Mouse (Mus musculus) midbrain, embryonic 11.5 days (tissue): Measurements from ENCODE around the gene Clec2h. TPM values are rescaled to one million over a fixed set of nuclear protein-coding genes. Genes with fewer than 3 reads are reported as not detected.
"Not testable (repeated sequence)": the region's sequence is repeated elsewhere in the genome, so short reads cannot be mapped to it uniquely, and the experiment has no call there.

Experiments used
- ATAC-seq: fragments of 200-750 bp; cut with Nextera tagmentation; 2 replicates; pipeline ENCODE4 v1.8.0; 2017; ENCODE audit warnings: moderate TSS enrichment, moderate library complexity; ENCODE audit not compliant: low FRiP score
- DNase-seq: peaks from one replicate; pipeline ENCODE4 v3.0.0; 2015; ENCODE audit warnings: low spot score; ENCODE audit errors: missing footprints
- H3K27ac ChIP-seq: fragments of 300-500 bp; sonication (generic); 2 replicates; pipeline ENCODE4 v1.5.1; 2014; ENCODE audit warnings: low read depth, low read length
- H3K27me3 ChIP-seq: fragments of 300-500 bp; sonication (generic); 2 replicates; pipeline ENCODE4 v1.6.1; 2014; ENCODE audit warnings: mild to moderate bottlenecking, low read length, moderate library complexity, mixed read lengths; ENCODE audit not compliant: control insufficient read depth, insufficient read depth
- H3K36me3 ChIP-seq: fragments of 300-500 bp; sonication (generic); 2 replicates; pipeline ENCODE4 v1.6.1; 2014; ENCODE audit warnings: mild to moderate bottlenecking, low read length, moderate library complexity, mixed read lengths; ENCODE audit not compliant: control insufficient read depth, insufficient read depth
- H3K4me1 ChIP-seq: fragments of 300-500 bp; sonication (generic); 2 replicates; pipeline ENCODE4 v1.6.1; 2014; ENCODE audit warnings: low read length; ENCODE audit not compliant: control insufficient read depth, insufficient read depth
- H3K4me2 ChIP-seq: fragments of 300-500 bp; sonication (generic); 2 replicates; pipeline ENCODE4 v1.6.1; 2014; ENCODE audit warnings: mild to moderate bottlenecking, moderate library complexity
- H3K4me3 ChIP-seq: fragments of 300-500 bp; sonication (generic); 2 replicates; pipeline ENCODE4 v1.5.1; 2014; ENCODE audit warnings: low read depth, low read length
- H3K9ac ChIP-seq: fragments of 300-500 bp; sonication (generic); 2 replicates; pipeline ENCODE4 v1.6.1; 2014; ENCODE audit warnings: low read length
- H3K9me3 ChIP-seq: fragments of 300-500 bp; sonication (generic); 2 replicates; pipeline ENCODE4 v1.6.1; 2016; ENCODE audit warnings: low read length; ENCODE audit not compliant: control insufficient read depth
- WGBS: fragments of 180-500 bp; shearing (Covaris S2); extraction: QIAGEN DNeasy Blood & Tissue Kit; methylation state at CpG from one replicate; pipeline ENCODE4 v1.1.7; 2014; 5-methylcytosine and 5-hydroxymethylcytosine counted together
- polyA plus RNA-seq: library from polyadenylated mRNA; unstranded; fragments of >200 nt; fragmentation: Nextera tagmentation; extraction: Ambion mirVana; gene quantifications from 2 replicates; pipeline ENCODE4 v1.2.1, GENCODE M21; 2014

Gene Clec2h
- polyA plus RNA-seq = not detected in 2 replicates

DNA sequence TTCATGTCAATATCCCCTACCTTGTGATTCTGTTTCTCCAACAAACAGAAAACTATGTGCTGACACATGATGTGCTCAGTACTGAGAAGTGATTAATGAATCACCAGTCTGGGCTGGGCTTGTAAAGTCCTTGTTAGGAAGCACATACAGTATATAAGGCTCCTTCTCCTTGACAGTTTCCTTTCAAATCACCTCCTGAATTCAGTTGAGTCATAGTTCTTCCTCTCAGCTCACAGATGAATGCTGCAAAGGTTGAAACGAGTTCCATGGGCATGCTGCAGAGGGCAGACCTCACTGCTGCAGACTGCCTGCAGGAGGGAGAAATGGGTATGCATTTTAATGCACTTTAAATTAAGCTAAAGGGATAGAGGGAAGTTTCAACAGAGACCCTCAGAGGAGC is at the start of gene Clec2h:
Gene Clec2h, plus strand, starts transcription at position 180 of the 400 bp plus-strand sequence.
- no peak within 1 kb of the TSS for H3K4me3 ChIP-seq
- no peaks in the 10 kb centered on the region for H3K27me3 ChIP-seq
- 20% methylated on average over 1 of the region's 1 CpGs for WGBS
- ATAC-seq (no peak), DNase-seq (peak; percentile 37)
- H3K27ac ChIP-seq = no peak within 1 kb of the TSS
- H3K4me2 ChIP-seq = no peak within 1 kb of the TSS
- H3K9me3 ChIP-seq = no peaks in the 10 kb centered on the region
- H3K4me1 ChIP-seq = no peaks in the 10 kb centered on the region
- H3K36me3 ChIP-seq = no peaks in the 10 kb centered on the region
- H3K9ac ChIP-seq = no peak within 1 kb of the TSS

GRCm38 (mm10) chr6:128622733-128623132 is 39.5 kb upstream of the Clec2h start:
- ATAC-seq (no peak), DNase-seq (no peak)
- Histone ChIP-seq H3K4me3 (no peak overlapping the region), H3K27me3 (no peaks in the 10 kb centered on the region), H3K9ac (no peak overlapping the region), H3K27ac (no peak overlapping the region), H3K36me3 (no peaks in the 10 kb centered on the region), H3K4me1 (no peaks in the 10 kb centered on the region), H3K9me3 (no peaks in the 10 kb centered on the region), H3K4me2 (no peak overlapping the region)
- 69% methylated on average over 2 of the region's 2 CpGs for WGBS

GRCm38 (mm10) chr6:128623433-128623832 is 38.8 kb upstream of the Clec2h start, which contains the start of gene Klrb1a:
Gene Klrb1a, minus strand, starts transcription at chr6:128623533.
- ATAC-seq, H3K27ac ChIP-seq, DNase-seq, H3K27me3 ChIP-seq, H3K4me1 ChIP-seq, H3K36me3 ChIP-seq, H3K9me3 ChIP-seq, H3K4me2 ChIP-seq, H3K9ac ChIP-seq, H3K4me3 ChIP-seq: not testable (repeated sequence)
- WGBS = 94% methylated on average over 5 of the region's 5 CpGs

GRCm38 (mm10) chr6:128624425-128624824 is 37.8 kb upstream of the Clec2h start:
- Histone ChIP-seq H3K9ac (no peak overlapping the region), H3K27me3 (no peaks in the 10 kb centered on the region), H3K9me3 (no peaks in the 10 kb centered on the region), H3K4me3 (no peak overlapping the region), H3K36me3 (no peaks in the 10 kb centered on the region), H3K4me2 (no peak overlapping the region), H3K27ac (no peak overlapping the region), H3K4me1 (no peaks in the 10 kb centered on the region)
- ATAC-seq = no peak
- WGBS = 91% methylated on average over 4 of the region's 4 CpGs
- DNase-seq = no peak

DNA sequence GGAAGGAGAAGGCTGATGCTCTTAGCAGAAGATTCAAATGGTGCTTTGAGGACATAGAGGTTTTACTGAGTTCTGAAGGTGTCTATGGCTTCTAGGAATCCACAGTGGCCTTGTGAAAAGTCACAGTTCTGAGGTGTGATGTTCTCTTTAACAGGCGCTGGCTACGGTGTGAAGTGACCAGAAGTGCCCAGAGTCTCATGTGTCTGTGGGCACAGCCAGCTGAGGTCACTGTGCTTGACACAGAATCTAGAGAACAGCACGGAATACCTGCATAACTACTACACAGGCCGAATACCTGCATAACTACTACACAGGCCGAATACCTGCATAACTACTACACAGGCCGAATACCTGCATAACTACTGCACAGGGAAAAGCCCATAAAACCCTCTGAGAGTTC is 36.9 kb upstream of the Clec2h start:
- H3K27me3 ChIP-seq, H3K27ac ChIP-seq, H3K4me2 ChIP-seq, H3K9ac ChIP-seq, H3K9me3 ChIP-seq, DNase-seq, H3K4me1 ChIP-seq, H3K36me3 ChIP-seq, ATAC-seq, H3K4me3 ChIP-seq: not testable (repeated sequence)
- 92% methylated on average over 6 of the region's 6 CpGs for WGBS

DNA sequence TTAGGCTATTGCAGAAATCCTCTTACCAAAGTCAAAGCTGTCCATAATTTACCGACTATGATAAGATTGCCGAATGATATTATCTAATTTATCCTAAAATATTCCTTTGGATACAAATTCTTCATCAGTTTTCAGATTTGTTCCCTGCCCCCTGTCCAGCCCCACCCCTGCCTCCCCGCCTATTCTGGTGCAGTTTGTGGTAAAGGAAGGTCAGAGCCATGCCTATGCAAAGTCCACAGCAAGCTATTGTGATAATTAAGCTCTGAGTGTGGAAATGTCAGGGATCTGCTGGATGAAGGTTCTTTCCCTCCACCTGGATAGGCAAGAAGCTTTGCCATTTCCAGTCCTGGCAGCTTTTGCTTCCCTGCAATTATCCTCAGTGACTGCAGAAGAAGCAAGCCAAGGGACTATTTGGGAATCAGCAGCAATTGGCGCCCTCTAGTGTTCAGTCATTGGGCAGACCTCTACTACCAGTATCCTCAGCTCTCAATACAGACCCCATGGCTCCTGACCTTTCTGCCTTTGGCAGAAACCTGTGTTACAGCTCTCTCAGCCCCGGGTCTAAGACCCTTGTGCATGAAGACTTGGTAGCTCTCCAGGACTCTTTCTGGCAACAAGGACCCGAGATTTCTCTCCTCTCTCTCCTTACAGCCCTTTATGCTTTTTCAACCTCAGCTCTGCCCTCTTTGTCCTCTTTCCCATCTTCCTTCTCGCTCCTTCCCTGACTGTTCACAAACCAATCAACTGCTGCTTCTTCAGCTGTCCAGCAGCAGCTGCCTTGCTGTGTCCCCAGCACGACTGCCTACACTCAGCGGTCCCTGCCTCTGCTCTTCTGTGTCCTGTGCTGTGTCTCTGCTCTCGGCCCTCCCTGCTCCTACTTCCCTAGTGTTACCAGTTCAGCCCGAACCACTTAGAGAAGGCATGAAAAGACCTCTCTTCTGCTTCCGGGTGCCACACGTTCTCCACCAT is 32.1 kb upstream of the Clec2h start:
- not testable (repeated sequence) for H3K9ac ChIP-seq, H3K27ac ChIP-seq, H3K4me1 ChIP-seq, H3K4me2 ChIP-seq, H3K36me3 ChIP-seq, H3K9me3 ChIP-seq, H3K27me3 ChIP-seq, H3K4me3 ChIP-seq
- DNase-seq (peak; percentile 93), ATAC-seq (peak; percentile 94)
- WGBS = 59% methylated on average over 12 of the region's 13 CpGs

DNA sequence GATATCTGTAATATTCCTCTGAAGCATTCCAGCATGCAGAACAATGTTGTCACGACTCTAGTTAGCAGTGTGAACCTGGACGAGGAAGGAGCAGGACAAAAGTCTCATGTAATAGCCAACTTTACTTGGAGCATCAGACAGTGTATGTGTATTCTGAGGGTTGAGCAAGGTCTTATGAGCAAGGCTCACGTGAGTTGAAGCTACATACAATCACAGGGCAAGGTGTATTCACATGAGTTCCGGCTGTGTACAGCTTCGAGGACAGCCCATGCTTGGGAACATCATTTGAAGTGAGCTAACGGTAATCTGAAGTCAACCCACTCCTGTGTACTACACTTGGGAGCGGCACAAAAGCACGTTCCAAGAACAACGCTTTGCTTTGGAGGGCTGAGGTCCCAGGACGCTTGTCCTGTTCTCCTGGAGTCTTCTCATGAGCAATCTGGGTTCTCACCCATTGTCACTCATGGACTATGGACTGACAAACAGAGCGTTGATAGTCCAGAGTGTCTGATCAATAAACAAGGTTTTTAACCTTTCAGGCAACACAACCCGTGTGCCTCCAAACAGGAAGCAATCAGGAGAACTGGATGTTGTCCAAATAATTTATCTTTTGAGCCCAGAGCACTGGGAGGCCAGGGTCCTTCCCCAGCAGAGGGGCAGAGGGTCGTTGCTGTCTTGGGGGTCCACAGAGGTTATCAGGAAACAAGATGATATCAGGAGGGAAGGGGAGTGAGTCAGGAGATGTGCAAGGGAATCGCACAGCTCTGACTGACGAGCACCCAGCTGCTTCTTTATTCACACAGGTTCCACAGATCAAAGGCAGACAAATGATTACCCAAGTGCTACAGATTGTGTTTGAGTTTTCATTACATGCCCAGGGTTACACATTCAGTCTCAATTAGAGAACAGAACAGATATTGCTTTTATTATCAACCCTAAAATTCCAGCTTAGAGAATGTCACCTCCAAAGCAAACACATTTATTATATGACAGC is 31.0 kb upstream of the Clec2h start:
- H3K4me1 ChIP-seq, H3K9ac ChIP-seq, H3K36me3 ChIP-seq, H3K4me2 ChIP-seq, ATAC-seq, DNase-seq, H3K4me3 ChIP-seq, H3K27me3 ChIP-seq, H3K27ac ChIP-seq, H3K9me3 ChIP-seq: not testable (repeated sequence)
- WGBS = 86% methylated on average over 15 of the region's 15 CpGs

GRCm38 (mm10) chr6:128640673-128641072 is 21.5 kb upstream of the Clec2h start:
- H3K27ac ChIP-seq = no peak overlapping the region
- WGBS = 92% methylated on average over 1 of the region's 1 CpGs
- no peaks in the 10 kb centered on the region for H3K36me3 ChIP-seq
- H3K27me3 ChIP-seq = no peaks in the 10 kb centered on the region
- H3K9ac ChIP-seq = no peak overlapping the region
- H3K9me3 ChIP-seq = no peaks in the 10 kb centered on the region
- DNase-seq = no peak
- no peak overlapping the region for H3K4me2 ChIP-seq
- H3K4me1 ChIP-seq = no peaks in the 10 kb centered on the region
- H3K4me3 ChIP-seq = no peak overlapping the region
- no peak for ATAC-seq
